Mouse (Mus musculus) lung, adult 2 months (tissue): ENCODE data around the gene Isca2. TPM values are rescaled to one million over a fixed set of nuclear protein-coding genes. Genes with fewer than 3 reads are reported as not detected.

Experiments used
- DNase-seq: peaks from one replicate; pipeline ENCODE4 v3.0.0; 2022
- H3K4me1 ChIP-seq: fragments of 200-500 bp; 2 replicates; pipeline ENCODE4 v1.6.1; 2011; ENCODE audit warnings: low read length; ENCODE audit not compliant: control insufficient read depth, insufficient read depth
- H3K4me3 ChIP-seq: fragments of 200-500 bp; replicated peaks from 2 replicates; pipeline ENCODE3; 2011; ENCODE audit warnings: low read depth, mild to moderate bottlenecking, control low read depth, low read length; ENCODE audit errors: extremely low read depth
- CTCF ChIP-seq: fragments of 200-500 bp; IDR thresholded peaks from 2 replicates; pipeline ENCODE4 v1.5.1; 2011; ENCODE audit warnings: mild to moderate bottlenecking, low read length, control low read depth; ENCODE audit not compliant: insufficient read depth
- POLR2A ChIP-seq: fragments of 200-500 bp; IDR thresholded peaks from 2 replicates; pipeline ENCODE4 v1.6.1; 2011; ENCODE audit warnings: low read depth, mild to moderate bottlenecking, control low read depth, low read length, borderline replicate concordance; ENCODE audit errors: extremely low read depth
- WGBS: fragments of 180-500 bp; shearing (Covaris S2); methylation state at CpG from one replicate; pipeline ENCODE4 v1.1.7; 2018; 5-methylcytosine and 5-hydroxymethylcytosine counted together
- polyA plus RNA-seq: library from polyadenylated mRNA; depleted of rRNA; stranded (reverse); fragments of >200 nt; gene quantifications from 2 replicates; pipeline ENCODE4 v1.2.3, GENCODE M21; 2012

Isca2 gene
- polyA plus RNA-seq, 1 experiment = 34.2 TPM

GRCm38 (mm10) chr12:84794647-84795046 lies 21.6 kb downstream of the Isca2 start:
- no peak overlapping the region for H3K4me3 ChIP-seq
- WGBS = 91% methylated on average over 8 of the region's 8 CpGs
- DNase-seq = no peak
- H3K4me1 ChIP-seq = no peaks in the 10 kb centered on the region
- no peak for TF ChIP-seq CTCF
- TF ChIP-seq POLR2A = no peak

GRCm38 (mm10) chr12:84799086-84799485 lies 26.0 kb downstream of the Isca2 start:
- no peak overlapping the region for H3K4me3 ChIP-seq
- WGBS = 94% methylated on average over 13 of the region's 13 CpGs
- no peaks in the 10 kb centered on the region for H3K4me1 ChIP-seq
- TF ChIP-seq CTCF (no peak), POLR2A (no peak)
- DNase-seq = no peak

GRCm38 (mm10) chr12:84800419-84800818 lies 27.4 kb downstream of the Isca2 start:
- TF ChIP-seq POLR2A = no peak
- TF ChIP-seq CTCF = no peak
- peak; percentile 56 for DNase-seq
- Histone ChIP-seq H3K4me3 (no peak overlapping the region), H3K4me1 (no peaks in the 10 kb centered on the region)
- 37% methylated on average over 4 of the region's 4 CpGs for WGBS

GRCm38 (mm10) chr12:84801532-84802110 lies 28.6 kb downstream of the Isca2 start:
- Histone ChIP-seq H3K4me1 (no peaks in the 10 kb centered on the region), H3K4me3 (no peak overlapping the region)
- 68% methylated on average over 13 of the region's 13 CpGs for WGBS
- DNase-seq = no peak
- TF ChIP-seq POLR2A = no peak
- TF ChIP-seq CTCF = no peak

- TF ChIP-seq CTCF = no peak
- TF ChIP-seq POLR2A = no peak
- WGBS = 76% methylated on average over 3 of the region's 3 CpGs
- no peaks in the 10 kb centered on the region for H3K4me1 ChIP-seq
- no peak overlapping the region for H3K4me3 ChIP-seq
- DNase-seq = no peak
These were observed 29.6 kb downstream of the Isca2 start for GRCm38 (mm10) chr12:84802625-84803024.

- Histone ChIP-seq H3K4me3 (no peak overlapping the region), H3K4me1 (no peaks in the 10 kb centered on the region)
- peak; percentile 81 for DNase-seq
- 62% methylated on average over 9 of the region's 9 CpGs for WGBS
- TF ChIP-seq POLR2A = peak; percentile 15; the same call in 1 of the 2 replicates
- no peak for TF ChIP-seq CTCF
These were observed 32.3 kb downstream of the Isca2 start for GRCm38 (mm10) chr12:84805228-84805842.

- 67% methylated on average over 1 of the region's 1 CpGs for WGBS
- H3K4me1 ChIP-seq = no peaks in the 10 kb centered on the region
- no peak overlapping the region for H3K4me3 ChIP-seq
- TF ChIP-seq POLR2A = no peak
- no peak for TF ChIP-seq CTCF
- DNase-seq = no peak
These were observed 33.0 kb downstream of the Isca2 start for GRCm38 (mm10) chr12:84806010-84806409.

- 39% methylated on average over 5 of the region's 5 CpGs for WGBS
- H3K4me3 ChIP-seq = no peak overlapping the region
- H3K4me1 ChIP-seq = no peaks in the 10 kb centered on the region; the same call in 1 of the 2 replicates
- DNase-seq = no peak
- no peak for TF ChIP-seq CTCF
- TF ChIP-seq POLR2A = no peak
These were observed 33.7 kb downstream of the Isca2 start for GRCm38 (mm10) chr12:84806726-84807125.

GRCm38 (mm10) chr12:84807351-84807750 lies 34.3 kb downstream of the Isca2 start:
- DNase-seq = no peak
- Histone ChIP-seq H3K4me1 (no peaks in the 10 kb centered on the region; the same call in 1 of the 2 replicates), H3K4me3 (no peak overlapping the region)
- WGBS = 59% methylated on average over 13 of the region's 13 CpGs
- TF ChIP-seq CTCF (no peak), POLR2A (no peak)

GRCm38 (mm10) chr12:84809033-84809432 lies 36.0 kb downstream of the Isca2 start:
- no peak for DNase-seq
- WGBS = 74% methylated on average over 6 of the region's 6 CpGs
- H3K4me3 ChIP-seq = no peak overlapping the region
- no peaks in the 10 kb centered on the region; the same call in 1 of the 2 replicates for H3K4me1 ChIP-seq
- TF ChIP-seq CTCF (no peak), POLR2A (no peak)

- 50% methylated on average over 1 of the region's 1 CpGs for whole genome bisulfite sequencing
- no peak for DNase-seq
- H3K4me1 ChIP-seq = no peaks in the 10 kb centered on the region; the same call in 1 of the 2 replicates
- H3K4me3 ChIP-seq = no peak overlapping the region
- TF ChIP-seq POLR2A = no peak
- TF ChIP-seq CTCF = no peak
These were observed 37.8 kb downstream of the Isca2 start for GRCm38 (mm10) chr12:84810810-84811209.
